Mouse (Mus musculus) MEL (cell line): ENCODE results near the gene Scai. TPM values are rescaled to one million over a fixed set of nuclear protein-coding genes. Genes with fewer than 3 reads are reported as not detected.
A peak's percentile ranks its signal among the peaks of the same experiment; 100 is the strongest.

Experiments
- DNase-seq: peaks from one replicate; pipeline ENCODE4 v3.0.0; 2011; ENCODE audit warnings: low read depth, low spot score
- H3K27ac ChIP-seq: 2 replicates; pipeline ENCODE4 v1.5.1; 2012; ENCODE audit warnings: low read depth, mild to moderate bottlenecking, control low read depth, low read length, moderate library complexity; ENCODE audit not compliant: control insufficient read depth
- H3K27me3 ChIP-seq, 2 experiments: fragments of 150-350 bp in 1 of 2; sonication (generic) in 1 of 2; 2 replicates each; pipeline ENCODE4 v1.6.1; 2012; ENCODE audit warnings: low read length in 2 of 2, mild to moderate bottlenecking in 2 of 2, improper control_type of control experiment in 1 of 2, moderate library complexity in 1 of 2; ENCODE audit not compliant: insufficient read depth in 2 of 2, control insufficient read depth in 1 of 2
- H3K36me3 ChIP-seq, 2 experiments: 2 replicates each; pipeline ENCODE4 v1.6.1; 2012 to 2014; ENCODE audit warnings: low read length in 2 of 2, improper control_type of control experiment in 1 of 2, inconsistent platforms in 1 of 2, mild to moderate bottlenecking in 1 of 2; ENCODE audit not compliant: insufficient read depth in 2 of 2, control insufficient read depth in 1 of 2
- H3K4me1 ChIP-seq, 2 experiments: fragments of 150-350 bp in 1 of 2; sonication (generic) in 1 of 2; 2 replicates each; pipeline ENCODE4 v1.6.1; 2012; ENCODE audit warnings: low read length in 2 of 2, improper control_type of control experiment in 1 of 2, mild to moderate bottlenecking in 1 of 2; ENCODE audit not compliant: insufficient read depth in 2 of 2, control insufficient read depth in 1 of 2
- H3K4me3 ChIP-seq, 2 experiments: fragments of 150-350 bp in 1 of 2; sonication (generic) in 1 of 2; 2 replicates each; pipeline ENCODE4 v1.5.1; 2012; ENCODE audit warnings: low read depth in 2 of 2, low read length in 2 of 2, mild to moderate bottlenecking in 2 of 2, moderate library complexity in 2 of 2, control low read depth in 1 of 2, improper control_type of control experiment in 1 of 2; ENCODE audit not compliant: control insufficient read depth in 1 of 2, insufficient read depth in 1 of 2
- H3K79me2 ChIP-seq: 2 replicates; pipeline ENCODE4 v1.6.1; 2012; ENCODE audit warnings: mild to moderate bottlenecking, low read length, moderate library complexity; ENCODE audit not compliant: control insufficient read depth, poor library complexity, insufficient read depth
- H3K9ac ChIP-seq: 2 replicates; pipeline ENCODE4 v1.6.1; 2012; ENCODE audit warnings: low read depth, mild to moderate bottlenecking, control low read depth, low read length, moderate library complexity; ENCODE audit not compliant: control insufficient read depth, poor library complexity, severe bottlenecking
- H3K9me3 ChIP-seq: fragments of 150-350 bp; sonication (generic); replicated peaks from 2 replicates; pipeline ENCODE4 v1.6.1; 2012; ENCODE audit warnings: mild to moderate bottlenecking, low read length, improper control_type of control experiment, moderate library complexity; ENCODE audit not compliant: insufficient read depth
- BHLHE40 ChIP-seq: IDR thresholded peaks from 2 replicates; pipeline ENCODE4 v1.6.1; 2012; ENCODE audit warnings: low read depth, mild to moderate bottlenecking, inconsistent platforms, low read length, improper control_type of control experiment, borderline replicate concordance
- CHD1 ChIP-seq: IDR thresholded peaks from 2 replicates; pipeline ENCODE4 v1.6.1; 2012; ENCODE audit warnings: low read depth, mild to moderate bottlenecking, inconsistent platforms, low read length, improper control_type of control experiment
- ELF1 ChIP-seq: IDR thresholded peaks from 2 replicates; pipeline ENCODE4 v1.6.1; 2014; ENCODE audit warnings: low read depth, mild to moderate bottlenecking, inconsistent platforms, low read length, improper control_type of control experiment, moderate library complexity
- EP300 ChIP-seq, 2 experiments: IDR thresholded peaks; 2 replicates each; pipeline ENCODE4 v1.6.1; 2011; ENCODE audit warnings: improper control_type of control experiment in 2 of 2, low read length in 2 of 2, low read depth in 1 of 2, mild to moderate bottlenecking in 1 of 2
- ETS1 ChIP-seq: IDR thresholded peaks from 2 replicates; pipeline ENCODE4 v1.6.1; 2012; ENCODE audit warnings: low read depth, mild to moderate bottlenecking, inconsistent platforms, low read length, improper control_type of control experiment, moderate library complexity
- GABPA ChIP-seq: IDR thresholded peaks from 2 replicates; pipeline ENCODE4 v1.6.1; 2012; ENCODE audit warnings: low read depth, mild to moderate bottlenecking, inconsistent platforms, low read length, improper control_type of control experiment, moderate library complexity
- GATA1 ChIP-seq: IDR thresholded peaks from 2 replicates; pipeline ENCODE4 v1.6.1; 2011; ENCODE audit warnings: low read depth, low read length, improper control_type of control experiment
- HCFC1 ChIP-seq: IDR thresholded peaks from 2 replicates; pipeline ENCODE4 v1.6.1; 2012; ENCODE audit warnings: low read depth, mild to moderate bottlenecking, inconsistent platforms, low read length, improper control_type of control experiment, moderate library complexity
- JUND ChIP-seq: IDR thresholded peaks from 2 replicates; pipeline ENCODE4 v1.6.1; 2011; ENCODE audit warnings: low read depth, mild to moderate bottlenecking, improper control_type of control experiment, low read length
- KAT2A ChIP-seq: conservative IDR thresholded peaks from 2 replicates; pipeline ENCODE4 v1.6.1; 2012; ENCODE audit warnings: low read depth, low read length, improper control_type of control experiment, inconsistent platforms
- MAX ChIP-seq: IDR thresholded peaks from 2 replicates; pipeline ENCODE4 v1.6.1; 2011; ENCODE audit warnings: low read length, improper control_type of control experiment
- MAZ ChIP-seq: IDR thresholded peaks from 2 replicates; pipeline ENCODE4 v1.6.1; 2012; ENCODE audit warnings: low read depth, mild to moderate bottlenecking, inconsistent platforms, low read length, improper control_type of control experiment
- MXI1 ChIP-seq: IDR thresholded peaks from 2 replicates; pipeline ENCODE4 v1.6.1; 2011; ENCODE audit warnings: mild to moderate bottlenecking, low read depth, low read length, improper control_type of control experiment
- MYC ChIP-seq: IDR thresholded peaks from 2 replicates; pipeline ENCODE4 v1.6.1; 2011; ENCODE audit warnings: low read depth, mild to moderate bottlenecking, low read length, improper control_type of control experiment, moderate library complexity
- NELFE ChIP-seq: IDR thresholded peaks from 2 replicates; pipeline ENCODE4 v1.6.1; 2011; ENCODE audit warnings: low read depth, low read length, improper control_type of control experiment
- POLR2A ChIP-seq, 2 experiments: IDR thresholded peaks; 2 replicates each; pipeline ENCODE4 v1.6.1; 2011 to 2012; ENCODE audit warnings: low read length in 2 of 2, mild to moderate bottlenecking in 2 of 2, control low read depth in 1 of 2, improper control_type of control experiment in 1 of 2, low read depth in 1 of 2, moderate library complexity in 1 of 2; ENCODE audit not compliant: control insufficient read depth in 1 of 2, insufficient read depth in 1 of 2, poor library complexity in 1 of 2
- RCOR1 ChIP-seq: IDR thresholded peaks from 2 replicates; pipeline ENCODE4 v1.6.1; 2012; ENCODE audit warnings: low read depth, mild to moderate bottlenecking, inconsistent platforms, low read length, improper control_type of control experiment
- SIN3A ChIP-seq: IDR thresholded peaks from 2 replicates; pipeline ENCODE4 v1.6.1; 2012; ENCODE audit warnings: low read length, improper control_type of control experiment, inconsistent platforms
- TAL1 ChIP-seq: IDR thresholded peaks from 2 replicates; pipeline ENCODE4 v1.6.1; 2012; ENCODE audit warnings: mild to moderate bottlenecking, inconsistent platforms, low read length, moderate library complexity, mixed read lengths
- USF1 ChIP-seq: IDR thresholded peaks from 2 replicates; pipeline ENCODE4 v1.6.1; 2014; ENCODE audit warnings: low read depth, mild to moderate bottlenecking, inconsistent platforms, low read length, improper control_type of control experiment, moderate library complexity
- USF2 ChIP-seq, 2 experiments: IDR thresholded peaks; 2 replicates each; pipeline ENCODE4 v1.6.1; 2011 to 2012; ENCODE audit warnings: improper control_type of control experiment in 2 of 2, low read length in 2 of 2, borderline replicate concordance in 1 of 2, inconsistent platforms in 1 of 2, low read depth in 1 of 2, mild to moderate bottlenecking in 1 of 2; ENCODE audit not compliant: insufficient read depth in 1 of 2
- ZNF384 ChIP-seq: IDR thresholded peaks from 2 replicates; pipeline ENCODE4 v1.6.1; 2012; ENCODE audit warnings: low read depth, mild to moderate bottlenecking, inconsistent platforms, low read length, improper control_type of control experiment
- polyA plus RNA-seq, 2 experiments: library from polyadenylated mRNA; stranded (reverse) in 1 of 2; unstranded in 1 of 2; fragments of >175 nt in 1 of 2; fragments of >200 nt in 1 of 2; gene quantifications; 2 replicates each; pipeline versions ENCODE4 v1.2.1 to v1.2.4; 2012; ENCODE audit warnings: low replicate concordance in 2 of 2, low read depth in 1 of 2; ENCODE audit not compliant: insufficient read length in 2 of 2, insufficient read depth in 1 of 2, missing spikeins in 1 of 2
- total RNA-seq: library from RNA; depleted of rRNA; stranded (reverse); fragments of 300-350 nt; gene quantifications from 2 replicates; pipeline ENCODE4 v1.2.3, GENCODE M21; 2012

The Scai gene
- total and polyA plus RNA-seq, 3 experiments = 1.8 to 4.6 TPM; not detected in 1

GRCm38 (mm10) chr2:39148075-39148474, 42.5 kb downstream of the Scai start:
- peak; percentile 68 for TF ChIP-seq MXI1
- 0 out of 2 replicates have a peak, but pooled peaks have one; percentile 36 for TF ChIP-seq MAZ
- TF ChIP-seq RCOR1 = peak; percentile 26
- peak; percentile 31; the same call in 1 of the 2 replicates for TF ChIP-seq ETS1
- no peak for TF ChIP-seq NELFE
- peak; percentile 86 for TF ChIP-seq SIN3A
- TF ChIP-seq EP300 (IDR thresholded peaks at IDR 0.05; ENCODE audit: low read depth in 1 of 2, low read length in 2 of 2) = 0 out of 4 replicates have a peak, but pooled peaks of 1 of the 2 experiments have one; percentile 15
- TF ChIP-seq USF2 (IDR thresholded peaks at IDR 0.05; ENCODE audit: borderline replicate concordance in 1 of 2, insufficient read depth in 1 of 2, low read depth in 1 of 2, low read length in 2 of 2) = no peak
- TF ChIP-seq, all 39 proteins: peak for 6
- H3K36me3 ChIP-seq = peaks cover 0 to 22% of the 10 kb centered on the region in 2 experiments; a peak in 3 of 4 replicates
- peaks cover 8 to 11% of the 10 kb centered on the region in 2 experiments for H3K4me1 ChIP-seq
- no peaks in the 10 kb centered on the region for H3K79me2 ChIP-seq
- H3K27ac ChIP-seq = no peak overlapping the region
- DNase-seq = peak; percentile 90
- no peak overlapping the region for H3K9ac ChIP-seq
- no peaks in the 10 kb centered on the region for H3K27me3 ChIP-seq
- peak overlapping the region; percentile 41 to 56 for H3K4me3 ChIP-seq
- no peaks in the 10 kb centered on the region for H3K9me3 ChIP-seq

GRCm38 (mm10) chr2:39146469-39146868, 44.1 kb downstream of the Scai start:
- Histone ChIP-seq H3K79me2 (no peaks in the 10 kb centered on the region), H3K4me1 (peaks cover 8 to 11% of the 10 kb centered on the region in 2 experiments)
- no peak for DNase-seq

More at GRCm38 (mm10) chr2:39146469-39146868, 44.1 kb downstream of the Scai start:
- no peak overlapping the region for H3K27ac ChIP-seq
- H3K9ac ChIP-seq = no peak overlapping the region
- H3K27me3 ChIP-seq = no peaks in the 10 kb centered on the region
- peaks cover 0 to 22% of the 10 kb centered on the region in 2 experiments; a peak in 3 of 4 replicates for H3K36me3 ChIP-seq
- TF ChIP-seq EP300 (IDR thresholded peaks at IDR 0.05; ENCODE audit: low read depth in 1 of 2, low read length in 2 of 2) (no peak), HCFC1 (no peak), ELF1 (no peak), JUND (no peak), MAZ (no peak), GATA1 (no peak), BHLHE40 (no peak), MAX (no peak), TAL1 (no peak), CHD1 (no peak), POLR2A (IDR thresholded peaks at IDR 0.05; ENCODE audit: control insufficient read depth in 1 of 2, insufficient read depth in 1 of 2, low read depth in 1 of 2, low read length in 2 of 2, poor library complexity in 1 of 2) (no peak), USF2 (IDR thresholded peaks at IDR 0.05; ENCODE audit: borderline replicate concordance in 1 of 2, insufficient read depth in 1 of 2, low read depth in 1 of 2, low read length in 2 of 2) (no peak), MYC (no peak), USF1 (no peak), KAT2A (no peak), GABPA (no peak), ZNF384 (no peak)
- H3K9me3 ChIP-seq = no peaks in the 10 kb centered on the region
- no peak overlapping the region for H3K4me3 ChIP-seq
